Mouse (Mus musculus): ENCODE measurements around the gene Nell2. TPM values are rescaled to one million over a fixed set of nuclear protein-coding genes. Genes with fewer than 3 reads are reported as not detected.

Gene Nell2
- total and polyA plus RNA-seq, 3 experiments, result not detected

DNA sequence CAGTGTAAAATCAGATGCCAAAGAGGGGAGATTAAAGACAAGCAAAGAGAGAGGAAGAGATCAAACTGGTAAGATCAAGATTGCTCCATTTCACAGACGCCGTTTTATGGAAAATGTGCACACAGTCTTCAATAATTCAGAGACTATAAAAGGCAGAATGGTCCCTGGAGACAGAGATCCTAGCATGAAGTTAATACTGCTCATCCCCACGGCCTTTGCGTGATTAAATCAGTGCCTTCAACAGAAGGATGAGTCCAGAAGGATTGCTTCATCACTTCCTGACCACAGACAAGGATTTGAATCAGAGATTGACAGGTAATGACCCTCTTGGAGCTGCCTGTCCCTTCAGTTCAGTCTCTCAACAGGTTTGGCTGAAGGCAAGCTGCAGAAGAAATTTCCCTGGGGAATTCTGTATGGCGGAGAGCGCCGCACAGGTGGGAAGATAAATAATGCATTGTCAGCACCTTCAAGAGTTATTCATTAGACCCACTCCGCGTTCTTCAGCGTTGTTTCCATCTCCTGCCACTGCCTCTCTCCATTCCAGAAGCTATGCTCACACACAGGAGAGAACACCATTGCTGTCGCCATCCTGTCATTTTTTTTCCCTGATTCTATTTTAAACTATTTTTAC, 118.0 kb downstream of the Nell2 start:
- no peak for DNase-seq (ENCODE audit: extremely low read depth)
- Histone ChIP-seq H3K36me3 (replicated peaks in 1 of 2; ENCODE audit: control insufficient read depth in 1 of 2, insufficient read depth in 1 of 2, low read length in 1 of 2) (no peaks in the 10 kb centered on the region), H3K27me3 (replicated peaks) (no peaks in the 10 kb centered on the region), H3K9me3 (replicated peaks; ENCODE audit: low read length) (peaks cover 35% of the 10 kb centered on the region), H3K79me2 (replicated peaks; ENCODE audit: control insufficient read depth, extremely low read depth, insufficient read depth, poor library complexity, severe bottlenecking) (no peaks in the 10 kb centered on the region), H3K4me1 (ENCODE audit: control insufficient read depth in 1 of 2, insufficient read depth in 2 of 2) (no peaks in the 10 kb centered on the region), H3K27ac (ENCODE audit: insufficient read depth, low read depth) (no peak overlapping the region), H3K4me3 (replicated peaks in 1 of 3; ENCODE audit: low read depth in 2 of 3, low read length in 2 of 3, poor library complexity in 1 of 3) (no peak overlapping the region), H3K9ac (ENCODE audit: insufficient read depth, low read depth) (no peak overlapping the region), H3K4me2 (ENCODE audit: insufficient read depth, low read depth, poor library complexity, severe bottlenecking) (no peak overlapping the region)
- dilution Hi-C loops (cut with MboI; ENCODE audit: extremely low pct_ligation_motif_present, extremely low pct_unique_long_range_greater_than_20kb, low sequenced_read_pairs), result no loop called here
- TF ChIP-seq RAD21 (IDR thresholded peaks at IDR 0.05; ENCODE audit: low read depth, low read length) (no peak), BHLHE40 (IDR thresholded peaks at IDR 0.05; ENCODE audit: low read depth, low read length) (no peak), NRF1 (IDR thresholded peaks at IDR 0.05; ENCODE audit: low read depth, low read length) (no peak), CTCF (conservative IDR thresholded peaks at IDR 0.05 in 1 of 2, IDR thresholded peaks at IDR 0.05 in 1 of 2; ENCODE audit: low read depth in 2 of 2, low read length in 2 of 2) (no peak), CHD2 (IDR thresholded peaks at IDR 0.05; ENCODE audit: low read length) (no peak), POLR2AphosphoS2 (IDR thresholded peaks at IDR 0.05; ENCODE audit: low read depth, low read length) (no peak), HCFC1 (IDR thresholded peaks at IDR 0.05; ENCODE audit: low read depth, low read length) (no peak), TBP (conservative IDR thresholded peaks at IDR 0.05; ENCODE audit: low read depth, low read length) (no peak), ZMIZ1 (IDR thresholded peaks at IDR 0.05; ENCODE audit: low read depth, low read length) (no peak), EP300 (IDR thresholded peaks at IDR 0.05; ENCODE audit: low read length) (no peak), SMC3 (IDR thresholded peaks at IDR 0.05; ENCODE audit: low read depth, low read length) (no peak), MXI1 (IDR thresholded peaks at IDR 0.05; ENCODE audit: low read depth, low read length) (no peak), TCF12 (IDR thresholded peaks at IDR 0.05; ENCODE audit: low read depth, low read length) (no peak), JUND (conservative IDR thresholded peaks at IDR 0.05; ENCODE audit: low read depth, low read length) (no peak), ELF1 (IDR thresholded peaks at IDR 0.05; ENCODE audit: low read depth, low read length) (no peak), KAT2A (IDR thresholded peaks at IDR 0.05; ENCODE audit: insufficient replicate concordance, low read length) (no peak), SIN3A (IDR thresholded peaks at IDR 0.05; ENCODE audit: low read length) (no peak)
- in situ Hi-C loops (cut with MboI; ENCODE audit: low pct_ligation_motif_present, low pct_unique_long_range_greater_than_20kb, low sequenced_read_pairs), result no loop called here

- dilution Hi-C loops (cut with MboI; ENCODE audit: extremely low pct_ligation_motif_present, extremely low pct_unique_long_range_greater_than_20kb, low sequenced_read_pairs), result no loop called here
Observed at GRCm38 (mm10) chr15:95390347-95390746, 138.0 kb downstream of the Nell2 start.

More at GRCm38 (mm10) chr15:95390347-95390746, 138.0 kb downstream of the Nell2 start:
- Histone ChIP-seq H3K4me3 (replicated peaks in 1 of 3; ENCODE audit: low read depth in 2 of 3, low read length in 2 of 3, poor library complexity in 1 of 3) (no peak overlapping the region), H3K36me3 (replicated peaks in 1 of 2; ENCODE audit: control insufficient read depth in 1 of 2, insufficient read depth in 1 of 2, low read length in 1 of 2) (no peaks in the 10 kb centered on the region), H3K79me2 (replicated peaks; ENCODE audit: control insufficient read depth, extremely low read depth, insufficient read depth, poor library complexity, severe bottlenecking) (no peaks in the 10 kb centered on the region), H3K9ac (ENCODE audit: insufficient read depth, low read depth) (no peak overlapping the region), H3K4me2 (ENCODE audit: insufficient read depth, low read depth, poor library complexity, severe bottlenecking) (no peak overlapping the region), H3K4me1 (ENCODE audit: control insufficient read depth in 1 of 2, insufficient read depth in 2 of 2) (no peaks in the 10 kb centered on the region), H3K27me3 (replicated peaks) (no peaks in the 10 kb centered on the region), H3K9me3 (replicated peaks; ENCODE audit: low read length) (peaks cover 61% of the 10 kb centered on the region), H3K27ac (ENCODE audit: insufficient read depth, low read depth) (no peak overlapping the region)
- TF ChIP-seq IRF4 (IDR thresholded peaks at IDR 0.05; ENCODE audit: low read depth, low read length), result no peak
- TF ChIP-seq CTCF (conservative IDR thresholded peaks at IDR 0.05 in 1 of 2, IDR thresholded peaks at IDR 0.05 in 1 of 2; ENCODE audit: low read depth in 2 of 2, low read length in 2 of 2), result no peak
- TF ChIP-seq USF2 (conservative IDR thresholded peaks at IDR 0.05; ENCODE audit: low read depth, low read length), result no peak
- no peak for TF ChIP-seq ELF1 (IDR thresholded peaks at IDR 0.05; ENCODE audit: low read depth, low read length)
- no peak for TF ChIP-seq NELFE (IDR thresholded peaks at IDR 0.05; ENCODE audit: low read depth, low read length)
- TF ChIP-seq TBP (conservative IDR thresholded peaks at IDR 0.05; ENCODE audit: low read depth, low read length), result no peak
- no peak for TF ChIP-seq MXI1 (IDR thresholded peaks at IDR 0.05; ENCODE audit: low read depth, low read length)
- TF ChIP-seq E2F4 (IDR thresholded peaks at IDR 0.05; ENCODE audit: insufficient replicate concordance, low read depth, low read length), result no peak
- in situ Hi-C loops (cut with MboI; ENCODE audit: low pct_ligation_motif_present, low pct_unique_long_range_greater_than_20kb, low sequenced_read_pairs), result no loop called here
- no peak for DNase-seq (ENCODE audit: extremely low read depth)

Measured in CH12.LX (cell line).